Mouse (Mus musculus) hindbrain, postnatal 0 days (tissue): ENCODE results near the gene Depdc1b. TPM values are rescaled to one million over a fixed set of nuclear protein-coding genes. Genes with fewer than 3 reads are reported as not detected.

Experiments
- ATAC-seq: fragments of 200-750 bp; cut with Nextera tagmentation; 2 replicates; pipeline ENCODE4 v1.8.0; 2017; ENCODE audit warnings: mild to moderate bottlenecking, moderate TSS enrichment, moderate library complexity
- DNase-seq: peaks from one replicate; pipeline ENCODE4 v3.0.0-alpha.2; 2015; ENCODE audit warnings: low spot score
- H3K27ac ChIP-seq: fragments of 300-500 bp; sonication (generic); 2 replicates; pipeline ENCODE4 v1.5.1; 2014; ENCODE audit warnings: mild to moderate bottlenecking
- H3K27me3 ChIP-seq: fragments of 300-500 bp; sonication (generic); 2 replicates; pipeline ENCODE4 v1.6.1; 2014; ENCODE audit warnings: low read length, mixed read lengths; ENCODE audit not compliant: insufficient read depth
- H3K36me3 ChIP-seq: fragments of 300-500 bp; sonication (generic); 2 replicates; pipeline ENCODE4 v1.6.1; 2014; ENCODE audit warnings: low read length, mixed read lengths; ENCODE audit not compliant: insufficient read depth
- H3K4me1 ChIP-seq: fragments of 300-500 bp; sonication (generic); 2 replicates; pipeline ENCODE4 v1.6.1; 2014; ENCODE audit warnings: antibody characterized with exemption, low read length, mixed read lengths; ENCODE audit not compliant: insufficient read depth
- H3K4me2 ChIP-seq: fragments of 300-500 bp; sonication (generic); 2 replicates; pipeline ENCODE4 v1.6.1; 2014; ENCODE audit warnings: low read depth, mild to moderate bottlenecking, low read length, moderate library complexity, mixed read lengths
- H3K4me3 ChIP-seq: fragments of 300-500 bp; sonication (generic); 2 replicates; pipeline ENCODE4 v1.5.1; 2014; ENCODE audit warnings: low read length
- H3K9ac ChIP-seq: fragments of 300-500 bp; sonication (generic); replicated peaks from 2 replicates; pipeline ENCODE4 v1.6.1; 2014; ENCODE audit warnings: mild to moderate bottlenecking, low read length, moderate library complexity, mixed read lengths
- H3K9me3 ChIP-seq: fragments of 300-500 bp; sonication (generic); 2 replicates; pipeline ENCODE4 v1.6.1; 2016; ENCODE audit warnings: low read length, mixed read lengths
- CTCF ChIP-seq: IDR thresholded peaks from 2 replicates; pipeline ENCODE4 v1.5.1; 2016; ENCODE audit warnings: antibody characterized with exemption, control low read depth, low read depth
- WGBS: fragments of 180-500 bp; shearing (Covaris S2); extraction: QIAGEN DNeasy Blood & Tissue Kit; methylation state at CpG from one replicate; pipeline ENCODE4 v1.1.7; 2014; 5-methylcytosine and 5-hydroxymethylcytosine counted together
- polyA plus RNA-seq: library from polyadenylated mRNA; unstranded; fragments of >200 nt; fragmentation: Nextera tagmentation; extraction: Ambion mirVana; gene quantifications from 2 replicates; pipeline ENCODE4 v1.2.1, GENCODE M21; 2015
- total RNA-seq: library from RNA; depleted of rRNA; stranded (reverse); fragments of >200 nt; gene quantifications from 2 replicates; pipeline ENCODE4 v1.2.3, GENCODE M21; 2014

The Depdc1b gene
- total and polyA plus RNA-seq, 2 experiments from 2014 or later, result 0.94 to 1.8 TPM

DNA sequence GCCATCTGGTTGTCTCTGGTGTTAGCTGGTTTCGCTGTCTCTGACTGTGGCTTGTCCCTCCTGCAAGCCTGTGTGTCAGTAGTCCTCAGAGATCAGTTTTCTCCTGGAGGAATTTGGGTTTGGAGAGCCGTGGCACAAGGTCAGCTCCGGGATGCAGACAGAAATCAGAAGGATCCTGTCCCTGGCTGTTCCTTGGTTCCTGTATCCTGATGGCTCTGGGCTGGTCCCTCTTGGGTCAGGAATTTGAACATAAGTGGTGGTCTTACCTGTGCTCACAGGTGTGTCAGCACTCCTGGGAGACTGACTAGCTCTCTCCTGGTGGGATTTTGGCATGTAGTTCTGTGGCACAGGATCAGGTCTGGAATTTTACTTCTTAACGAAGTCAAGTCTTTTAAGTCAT, 29.6 kb downstream of the Depdc1b start:
- Histone ChIP-seq H3K9me3 (no peaks in the 10 kb centered on the region), H3K9ac (no peak overlapping the region), H3K36me3 (no peaks in the 10 kb centered on the region), H3K4me1 (no peaks in the 10 kb centered on the region), H3K4me2 (no peak overlapping the region), H3K27ac (no peak overlapping the region), H3K27me3 (no peaks in the 10 kb centered on the region), H3K4me3 (no peak overlapping the region)
- no peak for DNase-seq
- ATAC-seq, result no peak
- TF ChIP-seq CTCF, result no peak
- 87% methylated on average over 4 of the region's 4 CpGs for WGBS

DNA sequence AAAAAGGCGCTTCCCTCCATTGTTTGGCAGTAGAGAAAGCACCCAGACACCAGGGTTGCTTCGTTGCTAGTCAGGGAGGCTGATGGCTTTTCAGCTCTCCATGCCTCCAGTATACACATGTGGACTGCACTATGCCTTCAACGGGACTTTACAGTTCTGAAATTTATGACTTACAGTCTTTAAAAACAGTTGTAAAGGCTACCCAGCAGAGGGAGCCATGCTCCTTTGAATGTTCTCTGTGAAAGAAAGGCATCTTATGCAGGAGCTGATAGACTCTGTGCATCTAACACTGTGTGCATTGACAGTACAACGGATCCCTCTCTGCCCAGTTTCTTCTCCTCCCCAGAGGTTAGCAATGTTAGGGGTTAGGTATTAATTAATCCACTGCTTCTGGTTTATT, 30.9 kb downstream of the Depdc1b start:
- DNase-seq (peak; percentile 91), ATAC-seq (peak; percentile 80)
- H3K27me3 ChIP-seq, result no peaks in the 10 kb centered on the region
- H3K27ac ChIP-seq, result no peak overlapping the region
- H3K4me2 ChIP-seq, result no peak overlapping the region
- no peaks in the 10 kb centered on the region for H3K9me3 ChIP-seq
- no peaks in the 10 kb centered on the region for H3K36me3 ChIP-seq
- H3K4me1 ChIP-seq, result no peaks in the 10 kb centered on the region
- peak; percentile 87 for TF ChIP-seq CTCF
- 40% methylated on average over 4 of the region's 4 CpGs for WGBS
- H3K4me3 ChIP-seq, result no peak overlapping the region
- no peak overlapping the region for H3K9ac ChIP-seq

DNA sequence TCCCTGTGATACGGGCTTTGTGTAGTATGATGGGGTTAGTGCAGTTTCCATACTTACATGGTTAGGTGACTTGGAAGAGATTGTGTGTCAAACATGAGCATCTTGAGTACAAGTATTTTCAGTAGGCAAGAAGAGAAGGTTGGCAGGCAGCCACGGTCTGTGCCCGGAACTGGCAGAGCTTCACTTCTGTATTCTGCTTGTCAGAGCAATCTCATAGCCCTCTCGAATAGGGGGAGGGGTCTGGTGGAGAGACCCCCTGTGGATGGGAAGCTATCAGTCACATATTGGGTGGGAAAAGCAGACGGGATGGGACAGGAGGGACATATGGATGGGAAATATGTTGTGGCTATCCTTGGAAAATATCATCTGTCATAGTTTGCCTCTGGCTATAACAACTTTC, 33.5 kb downstream of the Depdc1b start:
- peak; percentile 67 for DNase-seq

DNA sequence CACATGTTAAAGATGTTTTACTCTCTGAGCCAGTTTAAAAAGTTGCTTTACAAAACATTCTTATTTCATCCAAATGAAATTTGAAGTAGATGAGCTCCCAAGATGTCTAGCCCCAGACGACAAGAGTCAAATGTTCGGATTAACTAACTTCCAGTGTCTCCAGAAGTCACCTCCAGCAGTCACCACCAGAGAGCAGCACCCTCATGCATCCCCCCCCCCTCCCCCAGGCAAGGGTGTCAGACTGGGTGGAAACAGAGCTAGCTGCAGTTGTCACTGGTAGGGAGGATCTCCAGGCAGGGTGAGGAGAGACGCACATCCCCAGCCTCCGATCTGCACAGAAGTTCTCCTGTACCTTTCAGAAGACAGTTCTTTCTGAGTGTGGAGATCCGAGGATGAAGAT, 37.6 kb downstream of the Depdc1b start:
- H3K4me1 ChIP-seq, result no peaks in the 10 kb centered on the region
- no peak overlapping the region for H3K27ac ChIP-seq
- H3K9me3 ChIP-seq, result no peaks in the 10 kb centered on the region
- no peak overlapping the region for H3K9ac ChIP-seq
- H3K4me3 ChIP-seq, result no peak overlapping the region
- 90% methylated on average over 5 of the region's 5 CpGs for WGBS
- peak; percentile 64 for TF ChIP-seq CTCF
- no peaks in the 10 kb centered on the region for H3K36me3 ChIP-seq
- ATAC-seq, result no peak
- H3K27me3 ChIP-seq, result no peaks in the 10 kb centered on the region
- H3K4me2 ChIP-seq, result no peak overlapping the region
- peak; percentile 25 for DNase-seq

More for the DNA sequence above, 33.5 kb downstream of the Depdc1b start:
- WGBS, result 44% methylated on average over 5 of the region's 5 CpGs
- ATAC-seq, result peak; percentile 66; the same call in 1 of the 2 replicates
- H3K9ac ChIP-seq, result no peak overlapping the region
- no peaks in the 10 kb centered on the region for H3K36me3 ChIP-seq
- H3K27ac ChIP-seq, result no peak overlapping the region
- TF ChIP-seq CTCF, result no peak
- H3K27me3 ChIP-seq, result no peaks in the 10 kb centered on the region
- H3K9me3 ChIP-seq, result no peaks in the 10 kb centered on the region
- no peaks in the 10 kb centered on the region for H3K4me1 ChIP-seq
- no peak overlapping the region for H3K4me2 ChIP-seq
- H3K4me3 ChIP-seq, result no peak overlapping the region

DNA sequence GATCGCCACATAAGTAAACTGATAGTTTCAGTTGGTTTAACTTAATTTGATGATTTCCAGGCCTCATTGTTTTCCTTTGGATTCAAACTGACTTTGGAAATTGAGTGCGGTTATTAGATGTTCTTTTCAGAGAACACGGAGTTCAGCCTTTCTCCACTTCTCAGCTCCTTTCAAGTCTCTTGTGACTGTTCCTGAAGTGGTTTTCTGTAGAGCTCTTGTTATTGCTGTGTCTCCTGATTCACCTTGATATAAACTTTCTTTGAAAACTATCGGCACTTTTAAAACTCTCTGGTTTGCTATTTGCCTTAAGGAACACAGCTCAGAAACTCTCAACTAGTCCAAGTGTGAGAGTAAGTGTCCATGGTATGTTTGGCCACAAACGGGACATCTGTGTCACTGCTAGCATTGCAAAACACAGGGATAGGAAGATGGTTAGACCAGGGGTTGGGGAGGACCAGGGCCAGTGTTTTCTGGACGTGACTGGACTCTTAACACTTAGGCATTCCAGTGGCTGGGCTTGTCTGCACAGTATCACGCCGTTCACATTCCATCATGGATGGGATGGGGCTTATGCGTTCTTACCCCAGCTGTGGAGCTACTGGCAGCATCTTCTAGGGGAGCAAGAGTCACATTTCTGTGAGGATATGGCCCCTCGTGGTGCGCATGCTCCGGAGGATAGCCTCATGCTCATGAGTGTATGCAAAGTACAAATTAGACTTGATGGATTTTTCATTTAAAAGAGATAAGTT, 38.8 kb downstream of the Depdc1b start:
- no peak overlapping the region for H3K9ac ChIP-seq
- ATAC-seq (no peak), DNase-seq (no peak)
- H3K27ac ChIP-seq, result no peak overlapping the region
- H3K4me3 ChIP-seq, result no peak overlapping the region
- no peak overlapping the region for H3K4me2 ChIP-seq
- H3K27me3 ChIP-seq, result no peaks in the 10 kb centered on the region
- no peak for TF ChIP-seq CTCF
- H3K9me3 ChIP-seq, result no peaks in the 10 kb centered on the region
- 86% methylated on average over 12 of the region's 12 CpGs for WGBS
- no peaks in the 10 kb centered on the region for H3K36me3 ChIP-seq
- no peaks in the 10 kb centered on the region for H3K4me1 ChIP-seq

DNA sequence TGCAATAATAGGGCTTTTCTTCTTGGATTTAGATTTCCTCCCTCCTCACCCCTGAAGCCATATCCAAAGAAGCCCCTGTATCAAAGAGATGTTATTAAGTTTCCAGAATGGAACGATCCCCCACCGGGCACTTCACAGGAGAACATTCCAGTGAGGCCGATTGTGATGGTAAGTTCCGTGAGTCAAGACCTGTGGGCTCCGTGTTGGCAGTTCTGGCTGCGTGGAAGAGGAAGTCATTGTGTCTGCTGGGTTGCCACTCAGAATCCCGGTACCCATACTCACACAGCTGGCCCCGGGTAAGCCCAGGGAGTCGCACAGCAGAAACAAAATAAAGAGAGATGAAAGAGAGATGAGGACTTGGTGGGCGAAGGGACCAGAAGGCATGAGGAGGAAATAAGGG, 41.2 kb downstream of the Depdc1b start:
- no peak for TF ChIP-seq CTCF
- Histone ChIP-seq H3K4me3 (no peak overlapping the region), H3K9ac (no peak overlapping the region), H3K36me3 (no peaks in the 10 kb centered on the region), H3K9me3 (no peaks in the 10 kb centered on the region), H3K27ac (no peak overlapping the region), H3K27me3 (no peaks in the 10 kb centered on the region), H3K4me2 (no peak overlapping the region), H3K4me1 (no peaks in the 10 kb centered on the region)
- 33% methylated on average over 10 of the region's 10 CpGs for WGBS
- DNase-seq (no peak), ATAC-seq (no peak)

DNA sequence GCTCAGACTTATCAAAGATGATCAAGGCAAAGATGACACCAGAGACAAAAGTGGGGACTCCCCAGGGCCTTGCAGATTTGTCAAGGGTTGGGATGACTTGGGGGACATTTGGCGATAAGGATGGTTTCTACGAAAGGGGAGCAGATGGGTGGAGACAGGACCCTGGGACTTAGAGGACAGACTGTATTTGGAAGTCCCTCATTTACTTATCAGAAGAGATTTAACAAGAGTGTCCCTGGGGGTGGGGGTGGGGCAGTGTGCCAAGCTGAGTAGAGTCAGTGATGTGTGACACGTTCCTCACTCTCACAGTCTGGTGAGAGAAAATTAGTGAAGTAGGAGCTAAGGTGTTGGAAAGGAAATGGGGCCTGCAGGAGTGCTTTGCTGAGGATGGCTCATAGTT, 42.1 kb downstream of the Depdc1b start:
- Histone ChIP-seq H3K27me3 (no peaks in the 10 kb centered on the region), H3K36me3 (no peaks in the 10 kb centered on the region), H3K4me3 (no peak overlapping the region), H3K27ac (no peak overlapping the region), H3K4me2 (no peak overlapping the region), H3K9me3 (no peaks in the 10 kb centered on the region), H3K4me1 (no peaks in the 10 kb centered on the region), H3K9ac (no peak overlapping the region)
- ATAC-seq, result no peak
- TF ChIP-seq CTCF, result no peak
- 44% methylated on average over 3 of the region's 3 CpGs for WGBS
- peak; percentile 27 for DNase-seq
